Mouse (Mus musculus) ES-E14 (cell line): ENCODE results near the gene Sh3kbp1. TPM values are rescaled to one million over a fixed set of nuclear protein-coding genes. Genes with fewer than 3 reads are reported as not detected.

Experiments
- DNase-seq: peaks from one replicate; pipeline ENCODE4 v3.0.0-alpha.2; 2013; ENCODE audit warnings: low read depth, low spot score
- H3K27ac ChIP-seq: 2 replicates; pipeline ENCODE4 v1.5.1; 2012; ENCODE audit warnings: low read depth, mild to moderate bottlenecking, low read length, moderate library complexity, mixed read lengths; ENCODE audit not compliant: poor library complexity, insufficient read depth, severe bottlenecking
- H3K36me3 ChIP-seq: 2 replicates; pipeline ENCODE4 v1.6.1; 2012; ENCODE audit warnings: mild to moderate bottlenecking, low read length, moderate library complexity, mixed read lengths; ENCODE audit not compliant: control insufficient read depth, poor library complexity, insufficient read depth, severe bottlenecking
- H3K4me1 ChIP-seq, 2 experiments: fragments of 150-350 bp in 1 of 2; sonication (generic) in 1 of 2; 2 replicates each; pipeline ENCODE4 v1.6.1; 2012; ENCODE audit warnings: low read length in 2 of 2, mild to moderate bottlenecking in 1 of 2, mixed read lengths in 1 of 2; ENCODE audit not compliant: control insufficient read depth in 2 of 2, insufficient read depth in 2 of 2, poor library complexity in 1 of 2
- H3K4me3 ChIP-seq, 2 experiments: fragments of 150-350 bp in 1 of 2; sonication (generic) in 1 of 2; 2 replicates each; pipeline ENCODE4 v1.5.1; 2012; ENCODE audit warnings: low read length in 2 of 2, low read depth in 1 of 2, mild to moderate bottlenecking in 1 of 2, mixed read lengths in 1 of 2; ENCODE audit not compliant: insufficient read depth in 1 of 2, poor library complexity in 1 of 2, severe bottlenecking in 1 of 2
- H3K9ac ChIP-seq: 2 replicates; pipeline ENCODE4 v1.6.1; 2012; ENCODE audit warnings: low read depth, mild to moderate bottlenecking, low read length, mixed read lengths; ENCODE audit not compliant: poor library complexity, insufficient read depth, severe bottlenecking
- H3K9me3 ChIP-seq: fragments of 150-350 bp; sonication (generic); 2 replicates; pipeline ENCODE4 v1.6.1; 2012; ENCODE audit warnings: low read depth, mild to moderate bottlenecking, low read length; ENCODE audit not compliant: control insufficient read depth, insufficient read depth
- CHD2 ChIP-seq: IDR thresholded peaks from 2 replicates; pipeline ENCODE4 v1.6.1; 2014; ENCODE audit warnings: mild to moderate bottlenecking, low read depth, low read length, inconsistent platforms
- HCFC1 ChIP-seq: IDR thresholded peaks from 2 replicates; pipeline ENCODE4 v1.6.1; 2012; ENCODE audit warnings: low read length, inconsistent platforms, borderline replicate concordance; ENCODE audit not compliant: insufficient read depth
- MAFK ChIP-seq: IDR thresholded peaks from 2 replicates; pipeline ENCODE4 v1.6.1; 2014; ENCODE audit warnings: mild to moderate bottlenecking, low read depth, low read length, inconsistent platforms; ENCODE audit not compliant: insufficient read depth
- ZC3H11A ChIP-seq: IDR thresholded peaks from 2 replicates; pipeline ENCODE4 v1.6.1; 2012; ENCODE audit warnings: low read depth, mild to moderate bottlenecking, inconsistent platforms, low read length, borderline replicate concordance
- ZNF384 ChIP-seq: IDR thresholded peaks from 2 replicates; pipeline ENCODE4 v1.6.1; 2012; ENCODE audit warnings: low read depth, low read length, inconsistent platforms
- in situ Hi-C, 2 experiments: fragments of 600-800 bp; cut with MboI; formaldehyde crosslinking; loops; one replicate each; pipeline ENCODE4 v1.15.1; 2025; ENCODE audit warnings: low sequenced_read_pairs in 2 of 2, inconsistent platforms in 1 of 2; ENCODE audit not compliant: unreplicated experiment in 2 of 2
- total RNA-seq: library from RNA; depleted of rRNA; stranded (reverse); fragments of 300-350 nt; gene quantifications from 2 replicates; pipeline ENCODE4 v1.2.3, GENCODE M21; 2012

The Sh3kbp1 gene
- total RNA-seq, 1 experiment = 8.5 TPM

DNA sequence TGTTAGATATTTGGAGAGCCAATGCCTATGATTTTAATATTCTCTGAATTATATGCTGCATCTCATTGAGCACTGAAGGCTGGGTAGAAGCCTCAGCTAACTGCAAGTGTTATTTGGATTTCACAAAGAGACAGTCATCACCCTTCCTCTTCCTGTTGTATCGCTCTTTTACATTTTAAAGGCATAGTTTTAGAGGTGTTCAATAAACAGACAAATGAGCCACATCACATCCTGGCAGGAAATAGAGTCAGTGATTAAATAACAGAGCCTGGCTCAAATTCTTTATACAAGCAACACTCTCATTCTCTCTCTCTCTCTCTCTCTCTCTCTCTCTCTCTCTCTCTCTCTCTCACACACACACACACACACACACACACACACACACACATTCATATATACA lies 231.1 kb downstream of the Sh3kbp1 start:
- Histone ChIP-seq H3K4me3 (no peak overlapping the region), H3K36me3 (no peaks in the 10 kb centered on the region), H3K27ac (no peak overlapping the region), H3K9me3 (no peaks in the 10 kb centered on the region), H3K9ac (no peak overlapping the region), H3K4me1 (no peaks in the 10 kb centered on the region)
- in situ Hi-C loops = no loop called here
- TF ChIP-seq ZNF384 (no peak), CHD2 (no peak), HCFC1 (no peak)
- DNase-seq = no peak

DNA sequence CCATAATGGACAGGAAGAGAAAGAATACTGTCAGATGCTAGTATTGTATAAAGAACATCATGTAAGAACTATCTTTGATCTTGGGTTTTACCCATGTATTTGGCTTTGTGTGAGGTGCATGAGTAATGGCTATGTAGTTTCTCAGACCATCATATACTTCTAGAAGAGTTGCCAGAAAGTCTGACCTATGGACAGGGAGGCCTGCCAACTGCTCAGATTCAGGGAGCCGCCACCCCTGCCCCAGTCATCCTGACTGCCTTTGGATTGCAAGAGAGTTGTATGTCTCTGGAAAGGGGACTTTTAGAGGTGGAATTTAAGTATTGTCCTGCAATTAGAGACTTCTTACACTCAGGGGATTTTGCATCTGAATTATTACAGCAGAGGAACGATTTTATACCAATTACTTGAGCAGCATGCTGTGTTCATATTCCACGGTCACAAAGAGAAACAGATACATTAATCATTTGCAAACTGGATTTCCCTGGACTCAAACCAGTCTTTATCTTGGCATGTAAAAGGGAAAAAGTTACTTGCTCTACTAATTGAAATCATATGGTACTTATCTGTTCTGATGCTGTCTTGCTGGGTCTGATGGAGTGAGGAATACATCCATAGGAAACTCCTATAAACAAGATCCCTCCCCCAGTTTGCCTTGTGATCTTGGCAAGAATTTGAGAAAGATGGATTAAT lies 233.9 kb downstream of the Sh3kbp1 start:
- Histone ChIP-seq H3K4me3 (no peak overlapping the region), H3K27ac (no peak overlapping the region), H3K4me1 (no peaks in the 10 kb centered on the region), H3K9ac (no peak overlapping the region), H3K36me3 (no peaks in the 10 kb centered on the region), H3K9me3 (no peaks in the 10 kb centered on the region)
- TF ChIP-seq ZNF384 = no peak
- no peak for TF ChIP-seq CHD2
- no peak for TF ChIP-seq MAFK
- no peak for TF ChIP-seq HCFC1
- TF ChIP-seq ZC3H11A = no peak
- no peak for DNase-seq
- in situ Hi-C loops = no loop called here

DNA sequence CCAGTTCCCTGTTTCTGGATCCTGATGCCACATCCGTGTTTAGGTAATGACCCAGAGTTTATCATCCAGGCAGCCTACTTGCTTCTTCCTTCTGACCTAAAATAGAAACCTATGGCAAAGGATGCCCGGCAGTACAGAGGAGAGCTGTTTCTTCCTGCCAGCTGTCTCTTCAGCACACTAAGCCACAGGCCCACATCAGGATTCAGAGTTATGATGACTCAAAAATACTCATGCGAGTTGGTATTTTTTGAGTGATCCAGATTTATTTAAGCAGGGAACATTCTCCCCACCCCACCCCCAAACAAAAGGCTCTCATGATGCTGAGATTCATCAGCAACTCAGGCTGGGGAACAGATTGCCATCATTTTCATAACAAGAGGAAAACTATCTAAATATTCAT lies 240.6 kb downstream of the Sh3kbp1 start:
- no peak overlapping the region for H3K4me3 ChIP-seq
- H3K27ac ChIP-seq = no peak overlapping the region
- no peak overlapping the region for H3K9ac ChIP-seq
- H3K4me1 ChIP-seq = no peaks in the 10 kb centered on the region
- H3K36me3 ChIP-seq = no peaks in the 10 kb centered on the region
- TF ChIP-seq CHD2 = no peak
- no peaks in the 10 kb centered on the region for H3K9me3 ChIP-seq
- DNase-seq = no peak
- in situ Hi-C loops = no loop called here

DNA sequence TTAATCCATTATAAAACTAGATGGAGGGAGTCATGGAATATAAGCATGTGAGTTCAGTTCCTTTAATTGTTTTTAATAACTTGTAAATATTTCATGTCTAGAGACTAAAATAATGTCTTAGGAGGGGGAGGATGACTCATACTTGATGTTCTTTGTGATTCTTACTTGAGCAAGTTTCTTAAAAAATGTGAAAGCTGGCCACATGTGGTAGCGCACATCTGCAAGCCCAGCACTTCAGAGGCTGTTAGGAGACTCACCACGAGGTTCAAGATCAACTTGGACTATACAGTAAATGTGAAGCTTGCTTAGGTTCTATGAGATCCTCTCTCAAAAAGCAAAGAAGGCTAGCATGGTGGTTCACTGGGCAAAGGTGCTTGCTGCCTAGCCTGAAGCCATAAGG lies 245.4 kb downstream of the Sh3kbp1 start:
- Histone ChIP-seq H3K4me3 (no peak overlapping the region), H3K4me1 (no peaks in the 10 kb centered on the region), H3K9me3 (no peaks in the 10 kb centered on the region), H3K36me3 (no peaks in the 10 kb centered on the region), H3K9ac (no peak overlapping the region), H3K27ac (no peak overlapping the region)
- TF ChIP-seq HCFC1 (no peak), MAFK (no peak), ZC3H11A (no peak), ZNF384 (no peak), CHD2 (no peak)
- in situ Hi-C loops = no loop called here
- DNase-seq = no peak

DNA sequence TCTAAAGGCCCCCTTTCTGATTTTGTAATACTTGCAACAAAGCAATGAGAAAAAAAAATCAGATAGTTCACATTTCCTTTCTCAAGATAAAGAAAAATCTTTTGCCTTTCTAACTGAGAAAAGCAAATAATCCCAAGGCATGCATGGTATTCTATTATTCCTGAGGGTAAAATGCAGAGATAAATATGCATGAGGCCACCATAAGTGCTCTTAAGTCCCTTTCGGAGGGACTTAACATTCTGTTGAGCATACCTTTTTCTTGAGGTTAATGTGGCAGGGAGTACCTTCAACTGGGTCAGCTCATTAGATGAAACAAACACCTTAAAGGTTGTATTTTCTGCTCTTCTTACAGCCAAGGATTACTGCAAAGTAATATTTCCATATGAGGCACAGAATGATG lies 250.7 kb downstream of the Sh3kbp1 start:
- TF ChIP-seq ZNF384 (no peak), CHD2 (no peak), ZC3H11A (no peak), MAFK (no peak), HCFC1 (no peak)
- H3K27ac ChIP-seq = no peak overlapping the region
- no peaks in the 10 kb centered on the region for H3K9me3 ChIP-seq
- in situ Hi-C loops = no loop called here
- no peak overlapping the region for H3K4me3 ChIP-seq
- H3K4me1 ChIP-seq = no peaks in the 10 kb centered on the region
- DNase-seq = no peak
- H3K36me3 ChIP-seq = no peaks in the 10 kb centered on the region
- no peak overlapping the region for H3K9ac ChIP-seq
